Comparison of ENCODE assay signal across 15 mouse cellular contexts in genomic region chr1:166182952-166183627, GRCm38 (mm10). TPM values are rescaled to one million over a fixed set of nuclear protein-coding genes. Genes with fewer than 3 reads are reported as not detected.
DNase-seq lines count a peak whose midpoint lies in the region; ATAC-seq and TF ChIP-seq lines count a peak whose summit lies in the region.
"Had no signal": no experiment of that assay in that cellular context is flagged by ENCODE, and none has a peak within 500 bp of the region (broad histone marks: within the 10 kb centered on the region; RNA-seq: fewer than 3 reads in every experiment).

No protein-coding gene starts in this region.

- intact Hi-C loops in heart, postnatal 25 days (cut with DNase I), result no loop called here

- DNase-seq in heart, adult 18-20 months, result peak; percentile 13 to 18
- DNase-seq in heart, postnatal 25 days (ENCODE audit: low spot score), result no peak
- no peak for DNase-seq in limb, embryonic 10.5 days (ENCODE audit: low spot score)
- peak; percentile 52 for DNase-seq in fat pad, adult 2 months (ENCODE audit: extremely low read depth, low read depth, low spot score)
- DNase-seq in cerebellum, postnatal 25 days, result no peak
- DNase-seq: cerebellum, postnatal 14 days; kidney, postnatal 36 days; lung, adult 2 months; retina, postnatal 1 day had no signal

- no peak overlapping the region for H3K9ac ChIP-seq in limb, embryonic 13.5 days
- no peak overlapping the region for H3K9ac ChIP-seq in hindbrain, embryonic 16.5 days (ENCODE audit: low read depth, low read length)
- no peak overlapping the region for H3K9ac ChIP-seq in intestine, postnatal 0 days (ENCODE audit: low read depth, low read length)

- no peak overlapping the region for H3K4me3 ChIP-seq in limb, embryonic 13.5 days
- no peak overlapping the region for H3K4me3 ChIP-seq in limb, embryonic 10.5 days
- no peak overlapping the region for H3K4me3 ChIP-seq in hindbrain, embryonic 16.5 days (ENCODE audit: low read length)
- no peak overlapping the region for H3K4me3 ChIP-seq in intestine, postnatal 0 days (ENCODE audit: low read depth, low read length)
- H3K4me3 ChIP-seq: erythroblast, embryonic 14.5 days had no signal

- no peak overlapping the region for H3K27ac ChIP-seq in limb, embryonic 13.5 days
- H3K27ac ChIP-seq in limb, embryonic 10.5 days, result no peak overlapping the region
- H3K27ac ChIP-seq in hindbrain, embryonic 16.5 days (ENCODE audit: low read depth, low read length), result peak overlapping the region; percentile 17; the same call in 1 of the 2 replicates
- no peak overlapping the region for H3K27ac ChIP-seq in intestine, postnatal 0 days (ENCODE audit: low read depth, low read length)

- ATAC-seq in limb, embryonic 13.5 days (ENCODE audit: low FRiP score, low read depth), result peak; percentile 40; the same call in 1 of the 2 replicates
- ATAC-seq in hindbrain, embryonic 16.5 days, result peak; percentile 40
- ATAC-seq in intestine, postnatal 0 days, result no peak

- H3K36me3 ChIP-seq in limb, embryonic 13.5 days, result no peaks in the 10 kb centered on the region
- H3K36me3 ChIP-seq in limb, embryonic 10.5 days, result no peaks in the 10 kb centered on the region
- no peaks in the 10 kb centered on the region for H3K36me3 ChIP-seq in hindbrain, embryonic 16.5 days (ENCODE audit: control insufficient read depth, insufficient read depth, low read length)
- H3K36me3 ChIP-seq in intestine, postnatal 0 days (ENCODE audit: control insufficient read depth, insufficient read depth), result no peaks in the 10 kb centered on the region

- H3K4me1 ChIP-seq in limb, embryonic 13.5 days, result peaks cover 4% of the 10 kb centered on the region; the same call in 1 of the 2 replicates
- H3K4me1 ChIP-seq in limb, embryonic 10.5 days, result peaks cover 4% of the 10 kb centered on the region; the same call in 1 of the 2 replicates
- no peaks in the 10 kb centered on the region; the same call in 1 of the 2 replicates for H3K4me1 ChIP-seq in hindbrain, embryonic 16.5 days (ENCODE audit: control insufficient read depth, insufficient read depth, low read depth, low read length)
- H3K4me1 ChIP-seq in intestine, postnatal 0 days (replicated peaks; ENCODE audit: control insufficient read depth, insufficient read depth, low read length), result no peaks in the 10 kb centered on the region

- WGBS in limb, embryonic 13.5 days, result 49% methylated on average over 10 of the region's 10 CpGs
- 93% methylated on average over 10 of the region's 10 CpGs for WGBS in limb, embryonic 10.5 days
- 47% methylated on average over 10 of the region's 10 CpGs for WGBS in hindbrain, embryonic 16.5 days
- WGBS in intestine, postnatal 0 days, result 65% methylated on average over 10 of the region's 10 CpGs

- no peak for TF ChIP-seq CTCF in intestine, postnatal 0 days (IDR thresholded peaks at IDR 0.05; ENCODE audit: low read depth)

- H3K4me2 ChIP-seq in limb, embryonic 13.5 days (replicated peaks), result no peak overlapping the region
- no peak overlapping the region for H3K4me2 ChIP-seq in hindbrain, embryonic 16.5 days (ENCODE audit: low read length)
- no peak overlapping the region for H3K4me2 ChIP-seq in intestine, postnatal 0 days (replicated peaks; ENCODE audit: low read depth)

- no peaks in the 10 kb centered on the region for H3K27me3 ChIP-seq in limb, embryonic 13.5 days
- no peaks in the 10 kb centered on the region for H3K27me3 ChIP-seq in limb, embryonic 10.5 days (ENCODE audit: low read depth, poor library complexity, severe bottlenecking)
- no peaks in the 10 kb centered on the region for H3K27me3 ChIP-seq in hindbrain, embryonic 16.5 days (replicated peaks; ENCODE audit: control insufficient read depth, insufficient read depth, low read length)
- H3K27me3 ChIP-seq in intestine, postnatal 0 days (replicated peaks; ENCODE audit: control insufficient read depth, insufficient read depth, low read length), result no peaks in the 10 kb centered on the region

- no peaks in the 10 kb centered on the region for H3K9me3 ChIP-seq in limb, embryonic 13.5 days
- no peaks in the 10 kb centered on the region for H3K9me3 ChIP-seq in limb, embryonic 10.5 days (replicated peaks)
- H3K9me3 ChIP-seq in hindbrain, embryonic 16.5 days (ENCODE audit: control insufficient read depth, low read length), result no peaks in the 10 kb centered on the region
- H3K9me3 ChIP-seq in intestine, postnatal 0 days (ENCODE audit: control insufficient read depth), result no peaks in the 10 kb centered on the region

RNA-seq across cellular contexts. Expression of gene Gpa33, which starts 53.1 kb away (rescaled TPM):
- total RNA-seq in heart, adult 18-20 months (2021), result not detected
- not detected for total RNA-seq in heart, postnatal 25 days (2021)
- polyA plus RNA-seq in limb, embryonic 13.5 days (2015; fragmentation: Nextera tagmentation; extraction: Ambion mirVana), result 0.51 and 0.65 TPM in 2 replicates
- 0.18 and 0.19 TPM in 2 replicates for polyA plus RNA-seq in limb, embryonic 10.5 days (2016; fragmentation: Nextera tagmentation; extraction: Ambion mirVana)
- not detected in 2 replicates for polyA plus RNA-seq in hindbrain, embryonic 16.5 days (2015; fragmentation: Nextera tagmentation; extraction: Ambion mirVana)
- 136 and 161 TPM in 2 replicates for polyA plus RNA-seq in intestine, postnatal 0 days (2015; fragmentation: Nextera tagmentation; extraction: Ambion mirVana)
- total RNA-seq: gastrocnemius, postnatal 4 days; left cerebral cortex, postnatal 10 days had no signal
- polyA plus RNA-seq: erythroblast, embryonic 14.5 days had no signal

RNA-seq across cellular contexts. Expression of gene Dusp27, which starts 55.4 kb away (rescaled TPM):
- 10 to 100 TPM; 34.7 to 40.0 TPM for total RNA-seq in heart, adult 18-20 months (2021)
- total RNA-seq in heart, postnatal 25 days (2021), result 10 to 100 TPM; 42.5 to 48.0 TPM
- polyA plus RNA-seq in limb, embryonic 13.5 days (2015; fragmentation: Nextera tagmentation; extraction: Ambion mirVana), result 6.1 and 6.4 TPM in 2 replicates
- 1.8 and 2.4 TPM in 2 replicates for polyA plus RNA-seq in limb, embryonic 10.5 days (2016; fragmentation: Nextera tagmentation; extraction: Ambion mirVana)
- polyA plus RNA-seq in hindbrain, embryonic 16.5 days (2015; fragmentation: Nextera tagmentation; extraction: Ambion mirVana), result 1.1 and 1.9 TPM in 2 replicates
- polyA plus RNA-seq in intestine, postnatal 0 days (2015; fragmentation: Nextera tagmentation; extraction: Ambion mirVana), result 0.61 and 0.99 TPM in 2 replicates
- polyA plus RNA-seq: erythroblast, embryonic 14.5 days had no signal

RNA-seq across cellular contexts. Expression of gene Mael, which starts 55.5 kb away (rescaled TPM):
- total RNA-seq in heart, adult 18-20 months (2021), result not detected
- not detected for total RNA-seq in heart, postnatal 25 days (2021)
- polyA plus RNA-seq in limb, embryonic 13.5 days (2015; fragmentation: Nextera tagmentation; extraction: Ambion mirVana), result 0.18 TPM in 1 of 2 replicates, not detected in the other
- 0.11 TPM in 1 of 2 replicates, not detected in the other for polyA plus RNA-seq in limb, embryonic 10.5 days (2016; fragmentation: Nextera tagmentation; extraction: Ambion mirVana)
- 0.17 and 0.29 TPM in 2 replicates for polyA plus RNA-seq in hindbrain, embryonic 16.5 days (2015; fragmentation: Nextera tagmentation; extraction: Ambion mirVana)
- polyA plus RNA-seq in intestine, postnatal 0 days (2015; fragmentation: Nextera tagmentation; extraction: Ambion mirVana), result not detected in 2 replicates
- polyA plus RNA-seq: erythroblast, embryonic 14.5 days; lung, adult 2 months had no signal

Comparison
In these comparisons a context has a peak if more than half of its experiments do, and no peak if none do; other contexts are left out.
1. DNase-seq: peak in heart, adult 18-20 months (2 of 2) and fat pad, adult 2 months (single experiment); none in heart, postnatal 25 days (single experiment), limb, embryonic 10.5 days (single experiment) and cerebellum, postnatal 25 days (0 of 2).
2. RNA of gene Gpa33, which starts 53.1 kb away (polyA plus RNA-seq): 136 to 161 TPM in intestine, postnatal 0 days; 0.51 to 0.65 TPM in limb, embryonic 13.5 days, 0.18 to 0.19 TPM in limb, embryonic 10.5 days and not detected in hindbrain, embryonic 16.5 days; every median in the first group is over 10 times any median in the second.